Mouse (Mus musculus): Measurements from ENCODE around the gene Timm44. TPM values are rescaled to one million over a fixed set of nuclear protein-coding genes. Genes with fewer than 3 reads are reported as not detected.

Timm44 gene
- polyA plus RNA-seq, 1 experiment from 2014 or later = 78.0 TPM

DNA sequence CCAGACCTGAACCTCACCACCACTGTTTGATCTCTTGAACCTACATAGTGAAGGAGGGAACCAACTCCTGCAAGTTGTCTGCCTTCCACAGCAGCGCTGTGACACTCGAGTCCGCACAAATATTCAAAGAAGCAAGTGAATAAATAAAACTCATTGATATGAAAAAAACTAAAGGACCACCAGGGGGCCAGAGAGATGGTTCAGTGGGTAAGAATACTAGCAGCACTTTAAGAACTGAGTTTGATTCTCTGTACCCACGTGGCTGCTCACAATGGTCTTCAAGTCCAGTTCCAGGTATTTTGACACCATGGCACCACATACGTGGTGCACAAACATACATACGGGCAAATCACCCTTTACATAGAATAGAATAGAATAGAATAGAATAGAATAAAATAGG lies 64.6 kb downstream of the Timm44 start:
- H3K27me3 ChIP-seq (ENCODE audit: control insufficient read depth, insufficient read depth, low read length) = peaks cover 34% of the 10 kb centered on the region
- DNase-seq (ENCODE audit: low spot score) (no peak), ATAC-seq (ENCODE audit: insufficient number of reproducible peaks, low FRiP score, low TSS enrichment, low read depth) (no peak)
- H3K27ac ChIP-seq (replicated peaks; ENCODE audit: low read depth, low read length) = no peak overlapping the region
- WGBS = 77% methylated on average over 6 of the region's 6 CpGs
- no peaks in the 10 kb centered on the region for H3K9me3 ChIP-seq (ENCODE audit: control insufficient read depth, low read length)
- H3K4me2 ChIP-seq (ENCODE audit: low read depth, severe bottlenecking) = no peak overlapping the region
- 0 out of 2 replicates have a peak, but pooled peaks cover 4% of the 10 kb centered on the region for H3K4me1 ChIP-seq (ENCODE audit: control insufficient read depth, insufficient read depth, low read length)
- no peak overlapping the region for H3K4me3 ChIP-seq (ENCODE audit: low read depth, low read length)
- no peak overlapping the region for H3K9ac ChIP-seq (ENCODE audit: low read length)
- H3K36me3 ChIP-seq (ENCODE audit: control insufficient read depth, insufficient read depth, low read length) = no peaks in the 10 kb centered on the region; the same call in 1 of the 2 replicates

Other genes with a start within 250 kb of the Timm44 start
- not detected in 2 replicates for gene Cd209f, start 170.1 kb downstream of the Timm44 start, polyA plus RNA-seq (2014; fragmentation: Nextera tagmentation; extraction: Ambion mirVana)
- not detected in 2 replicates for gene Cd209g, start 141.8 kb downstream of the Timm44 start, polyA plus RNA-seq (2014; fragmentation: Nextera tagmentation; extraction: Ambion mirVana)
- 17.2 and 17.8 TPM in 2 replicates for gene Evi5l, start 109.3 kb downstream of the Timm44 start, polyA plus RNA-seq (2014; fragmentation: Nextera tagmentation; extraction: Ambion mirVana)
- gene Prr36, start 58.5 kb downstream of the Timm44 start, polyA plus RNA-seq (2014; fragmentation: Nextera tagmentation; extraction: Ambion mirVana) = 1.7 and 1.9 TPM in 2 replicates
- 0.09 and 0.13 TPM in 2 replicates for gene Lrrc8e, start 49.1 kb downstream of the Timm44 start, polyA plus RNA-seq (2014; fragmentation: Nextera tagmentation; extraction: Ambion mirVana)
- 19.0 and 19.5 TPM in 2 replicates for gene Map2k7, start 37.2 kb downstream of the Timm44 start, polyA plus RNA-seq (2014; fragmentation: Nextera tagmentation; extraction: Ambion mirVana)
- 0.68 and 1.0 TPM in 2 replicates for gene Gm49320, start 37.0 kb downstream of the Timm44 start, polyA plus RNA-seq (2014; fragmentation: Nextera tagmentation; extraction: Ambion mirVana)
- gene Tgfbr3l, start 27.7 kb downstream of the Timm44 start, polyA plus RNA-seq (2014; fragmentation: Nextera tagmentation; extraction: Ambion mirVana) = 1.5 and 3.0 TPM in 2 replicates
- 63.4 and 73.5 TPM in 2 replicates for gene Snapc2, start 22.8 kb downstream of the Timm44 start, polyA plus RNA-seq (2014; fragmentation: Nextera tagmentation; extraction: Ambion mirVana)
- gene Ctxn1, start 16.6 kb downstream of the Timm44 start, polyA plus RNA-seq (2014; fragmentation: Nextera tagmentation; extraction: Ambion mirVana) = 97.6 and 106 TPM in 2 replicates
- gene Ccl25, start 49.3 kb upstream of the Timm44 start, polyA plus RNA-seq (2014; fragmentation: Nextera tagmentation; extraction: Ambion mirVana) = 18.2 and 20.8 TPM in 2 replicates
- gene Elavl1, start 49.5 kb upstream of the Timm44 start, polyA plus RNA-seq (2014; fragmentation: Nextera tagmentation; extraction: Ambion mirVana) = 402 and 403 TPM in 2 replicates
- 10.0 and 11.0 TPM in 2 replicates for gene Cers4, start 217.1 kb upstream of the Timm44 start, polyA plus RNA-seq (2014; fragmentation: Nextera tagmentation; extraction: Ambion mirVana)